Mouse (Mus musculus): ENCODE measurements around the gene Cenpt.

- TF ChIP-seq CTCF (IDR thresholded peaks at IDR 0.05; ENCODE audit: control insufficient read depth, insufficient read depth, low read length) (no peak), POLR2A (IDR thresholded peaks at IDR 0.05; ENCODE audit: borderline replicate concordance, control insufficient read depth, low read depth, low read length) (no peak)
These were observed 48.0 kb upstream of the Cenpt start for GRCm38 (mm10) chr8:105900941-105901616.
